Mouse (Mus musculus): ENCODE measurements around the gene Fcgr1.
"Not testable (repeated sequence)": the region's sequence is repeated elsewhere in the genome, so short reads cannot be mapped to it uniquely, and the experiment has no call there.

The Fcgr1 gene

GRCm38 (mm10) chr3:96327131-96327530 lies 33.4 kb upstream of the Fcgr1 start:
- DNase-seq (ENCODE audit: low spot score): peak; percentile 51

DNA sequence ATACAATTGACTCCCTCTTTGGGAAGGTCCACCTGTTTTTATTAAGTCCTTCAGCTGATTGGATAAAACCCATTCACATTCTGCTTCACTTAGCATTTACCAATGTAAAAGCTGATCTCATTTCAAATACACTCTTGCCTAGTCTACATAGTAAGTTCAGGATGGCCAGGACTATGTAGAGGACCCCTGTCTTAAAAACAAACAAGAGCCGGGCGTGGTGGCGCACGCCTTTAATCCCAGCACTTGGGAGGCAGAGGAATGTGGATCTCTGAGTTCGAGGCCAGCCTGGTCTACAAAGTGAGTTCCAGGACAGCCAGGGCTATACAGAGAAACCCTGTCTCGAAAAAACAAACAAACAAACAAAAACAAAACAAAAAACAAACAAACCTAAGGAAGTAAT lies 30.0 kb upstream of the Fcgr1 start:
- not testable (repeated sequence) for DNase-seq (ENCODE audit: low spot score)

- DNase-seq (ENCODE audit: low spot score): peak; percentile 66
Measured at GRCm38 (mm10) chr3:96322609-96323008, 28.8 kb upstream of the Fcgr1 start.

DNA sequence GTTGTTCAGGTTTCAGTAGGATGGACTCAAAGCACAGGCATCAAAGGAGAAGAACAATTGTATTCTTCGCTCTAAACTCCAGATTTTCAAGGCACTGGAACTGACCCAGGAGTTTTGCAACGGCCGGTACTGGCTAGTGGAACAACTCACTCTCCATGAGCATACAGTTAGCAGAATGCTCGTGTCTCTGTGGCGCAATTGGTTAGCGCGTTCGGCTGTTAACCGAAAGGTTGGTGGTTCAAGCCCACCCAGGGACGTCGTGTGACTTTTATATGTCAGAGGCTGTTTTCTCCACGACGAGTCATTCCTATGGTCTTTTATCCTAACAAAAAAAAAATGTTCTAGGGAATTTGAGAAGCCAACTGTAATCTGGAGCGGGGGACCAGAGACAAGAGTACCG lies 28.1 kb upstream of the Fcgr1 start:
- DNase-seq (ENCODE audit: low spot score): peak; percentile 79

GRCm38 (mm10) chr3:96320003-96320402 lies 26.2 kb upstream of the Fcgr1 start:
- DNase-seq (ENCODE audit: low spot score): not testable (repeated sequence)

DNA sequence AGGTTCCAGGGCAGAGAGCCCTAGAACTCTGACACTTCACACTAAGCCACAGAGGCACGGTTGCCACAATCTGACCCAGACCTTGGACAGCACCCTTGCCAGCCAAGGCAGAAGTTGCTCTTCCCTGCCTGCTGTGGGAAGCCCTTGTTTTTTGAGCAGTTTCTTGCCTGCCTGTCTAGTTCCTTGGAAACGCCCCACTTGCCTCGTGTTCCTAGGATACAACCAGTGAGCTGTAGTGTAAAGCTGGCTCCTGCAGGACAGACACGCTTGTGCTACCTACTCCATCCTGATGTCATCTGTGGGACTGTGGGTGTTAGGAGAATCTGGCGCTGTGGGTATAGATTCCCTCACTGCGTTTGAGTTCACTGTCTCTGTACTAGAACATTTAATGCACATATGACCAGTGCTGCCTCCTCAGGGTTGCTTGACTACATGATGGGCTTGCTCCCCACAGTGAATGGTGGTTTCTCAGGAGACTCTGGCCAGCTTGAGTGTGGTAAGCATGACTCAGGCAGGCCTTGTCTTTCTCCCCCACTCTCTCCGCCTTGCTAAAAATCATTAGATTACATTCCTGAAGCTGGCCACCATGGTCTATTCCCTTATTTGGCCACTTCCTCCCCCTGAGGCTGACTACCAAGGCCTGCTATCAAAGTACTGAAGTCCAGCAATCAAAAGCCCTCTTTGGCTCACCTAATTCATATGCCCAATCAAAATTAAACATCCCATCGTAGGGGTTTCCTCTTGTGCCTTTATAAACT lies 18.8 kb upstream of the Fcgr1 start:
- DNase-seq (ENCODE audit: low spot score): peak; percentile 24

DNA sequence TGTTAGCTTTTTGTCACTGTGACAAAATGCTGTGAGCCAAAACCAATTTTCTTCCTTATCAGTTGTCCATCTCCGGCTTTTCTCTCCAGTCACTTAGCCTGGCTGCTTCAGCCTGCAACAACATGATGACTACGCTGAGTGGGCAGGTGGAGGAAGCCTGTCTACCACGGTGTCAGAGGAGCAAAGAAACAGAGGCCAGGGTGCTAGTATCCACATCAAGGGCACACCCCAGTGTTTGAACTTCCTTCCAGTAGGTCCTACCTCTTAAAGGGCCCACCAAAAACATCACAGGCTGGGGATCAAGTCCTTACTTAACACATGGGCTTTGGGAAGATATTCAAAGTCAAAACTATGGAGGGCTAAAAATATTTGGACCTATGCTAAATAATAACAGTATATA lies 15.7 kb upstream of the Fcgr1 start:
- no peak for DNase-seq (ENCODE audit: low spot score)

- DNase-seq (ENCODE audit: low spot score): no peak
Measured at GRCm38 (mm10) chr3:96306506-96306905, 12.7 kb upstream of the Fcgr1 start.

- DNase-seq (ENCODE audit: low spot score): no peak
Measured at GRCm38 (mm10) chr3:96302076-96302475, 8.3 kb upstream of the Fcgr1 start.

GRCm38 (mm10) chr3:96300706-96301529 lies 7.1 kb upstream of the Fcgr1 start:
- no peak for DNase-seq (ENCODE audit: low spot score)

GRCm38 (mm10) chr3:96299562-96299961 lies 5.8 kb upstream of the Fcgr1 start:
- no peak for DNase-seq (ENCODE audit: low spot score)

GRCm38 (mm10) chr3:96298360-96298759 lies 4.6 kb upstream of the Fcgr1 start:
- no peak for DNase-seq (ENCODE audit: low spot score)

DNA sequence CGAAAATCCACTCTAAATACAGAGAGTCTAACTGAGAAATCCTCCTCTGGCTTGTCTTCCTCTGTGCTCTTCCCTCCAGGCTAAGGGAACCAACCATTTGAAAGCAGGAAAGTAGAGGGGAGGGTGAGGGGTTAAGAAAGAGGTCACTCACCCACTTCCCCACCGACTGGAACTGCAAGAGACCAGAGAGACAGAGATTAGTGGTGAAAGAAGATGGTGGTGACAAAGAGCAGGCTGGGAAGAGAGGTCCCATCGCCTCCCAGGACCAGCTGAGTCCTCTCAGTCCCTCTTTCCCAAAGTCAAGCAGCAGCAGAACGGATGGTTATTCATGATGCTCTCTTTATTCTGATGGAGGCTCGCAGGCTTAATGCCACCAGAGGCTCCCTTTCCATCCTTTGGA lies 401 bp downstream of the Fcgr1 start:
- DNase-seq (ENCODE audit: low spot score): no peak

GRCm38 (mm10) chr3:96292641-96293040 lies 1.1 kb downstream of the Fcgr1 start:
- DNase-seq (ENCODE audit: low spot score): no peak

DNA sequence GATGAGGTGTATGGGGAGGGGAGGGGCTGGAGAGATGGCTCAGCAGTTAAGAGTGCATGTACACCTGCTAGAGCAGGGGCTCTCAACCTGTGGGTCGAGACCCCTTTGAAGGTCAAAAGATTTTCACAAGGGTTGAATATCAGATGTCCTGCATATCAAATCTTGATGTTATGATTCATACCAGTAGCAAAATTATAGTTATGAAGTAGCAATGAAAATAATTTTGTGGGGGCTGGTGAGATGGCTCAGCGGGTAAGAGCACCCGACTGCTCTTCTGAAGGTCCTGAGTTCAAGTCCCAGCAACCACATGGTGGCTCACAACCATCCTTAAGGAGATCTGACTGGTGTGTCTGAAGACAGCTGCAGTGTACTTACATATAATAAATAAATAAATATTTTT lies 3.0 kb downstream of the Fcgr1 start:
- DNase-seq (ENCODE audit: low spot score): not testable (repeated sequence)

- DNase-seq (ENCODE audit: low spot score): no peak
Measured at GRCm38 (mm10) chr3:96289201-96289600, 4.6 kb downstream of the Fcgr1 start.

- DNase-seq (ENCODE audit: low spot score): not testable (repeated sequence)
Measured at GRCm38 (mm10) chr3:96287334-96287733, 6.4 kb downstream of the Fcgr1 start.

DNA sequence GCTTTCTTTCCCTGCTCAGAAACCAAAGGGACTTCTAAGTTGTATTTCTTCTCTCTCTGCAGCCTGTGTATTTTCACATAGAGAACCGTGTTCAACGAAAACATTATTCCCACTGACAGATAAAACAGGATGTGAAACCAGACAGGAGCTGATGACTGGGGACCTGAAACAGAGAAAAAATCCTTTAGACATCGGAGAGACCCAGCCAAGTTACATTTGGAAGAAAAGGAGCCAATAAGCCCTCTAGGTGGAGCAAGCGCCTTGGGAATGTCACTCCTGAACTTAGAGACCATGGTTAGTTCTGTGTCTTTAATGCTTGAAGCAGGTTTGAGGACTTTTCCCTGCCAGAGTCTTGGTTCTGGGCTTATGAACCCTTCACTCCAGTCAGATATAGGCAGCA lies 9.3 kb downstream of the Fcgr1 start:
- DNase-seq (ENCODE audit: low spot score): no peak

GRCm38 (mm10) chr3:96280660-96281059 lies 13.1 kb downstream of the Fcgr1 start:
- no peak for DNase-seq (ENCODE audit: low spot score)

DNA sequence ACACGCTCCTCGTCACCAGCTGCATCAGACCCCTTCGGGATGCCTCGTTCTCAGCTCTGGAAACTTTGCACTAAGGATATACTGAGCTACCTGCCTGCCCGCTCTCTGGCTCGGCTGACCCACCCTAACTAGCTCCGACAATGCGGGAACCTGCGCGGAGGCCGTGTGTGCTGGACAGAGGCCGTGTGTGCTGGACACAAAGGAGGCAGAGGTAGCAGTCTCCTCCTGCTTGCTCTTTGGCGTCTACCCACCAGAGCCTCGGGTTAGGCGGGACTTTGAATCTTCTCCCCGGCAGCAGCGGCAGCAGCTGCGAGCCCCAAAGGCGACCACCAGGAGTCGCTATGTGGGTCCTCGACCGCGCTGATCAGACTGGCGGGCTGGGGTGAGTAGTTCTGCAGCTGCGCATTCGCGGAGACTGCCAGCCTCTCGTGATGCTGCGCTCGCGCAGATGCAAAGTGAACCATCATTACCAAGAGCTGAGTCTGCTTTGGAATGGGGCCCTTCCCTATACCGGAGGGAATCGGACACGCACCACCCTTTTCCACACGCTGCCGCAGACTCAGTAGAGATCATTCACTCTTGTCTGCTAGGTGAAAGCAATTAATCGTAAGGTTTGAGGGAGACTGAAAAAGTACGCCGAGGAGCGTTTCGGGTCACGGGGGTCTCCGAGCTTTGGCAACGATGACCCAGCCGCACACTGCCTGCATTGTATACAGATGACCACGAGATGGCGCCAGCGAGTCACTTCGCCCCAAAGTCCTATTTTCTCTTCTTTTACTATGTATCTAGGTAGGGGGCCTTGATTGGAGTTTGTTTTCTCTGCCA lies 15.8 kb downstream of the Fcgr1 start:
- peak; percentile 91 for DNase-seq (ENCODE audit: low spot score)

DNA sequence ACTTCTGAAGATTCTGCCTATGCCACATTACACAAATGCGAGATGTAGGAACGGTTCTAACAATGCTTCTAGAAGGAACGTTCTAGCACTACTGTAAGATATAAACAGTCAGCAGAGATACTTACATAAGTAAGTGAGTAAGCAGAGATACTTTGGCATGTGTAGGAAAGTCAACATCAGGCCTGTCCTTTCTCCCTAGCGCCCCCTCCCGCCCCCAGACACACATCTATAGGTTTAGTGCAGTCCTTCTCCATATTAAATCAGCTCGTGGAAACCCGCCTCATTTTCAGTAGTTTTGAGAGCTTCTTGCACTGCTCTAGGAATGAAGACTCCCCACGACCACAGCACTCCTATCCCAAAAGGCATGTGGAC lies 16.4 kb downstream of the Fcgr1 start:
- DNase-seq (ENCODE audit: low spot score): peak; percentile 60

Data from yolk sac, embryonic 10.5 days (tissue).